Mouse (Mus musculus) cerebellum, postnatal 4 days (tissue): Measurements from ENCODE around the gene Meis2.

ENCODE experiments used
- DNase-seq, 2 experiments: peaks; one replicate each; pipeline ENCODE4 v3.0.0; 2022; ENCODE audit warnings: low spot score in 2 of 2, mixed read lengths in 1 of 2

Gene Meis2

GRCm38 (mm10) chr2:115948630-115949426 lies 116.8 kb downstream of the Meis2 start:
- no peak for DNase-seq

DNA sequence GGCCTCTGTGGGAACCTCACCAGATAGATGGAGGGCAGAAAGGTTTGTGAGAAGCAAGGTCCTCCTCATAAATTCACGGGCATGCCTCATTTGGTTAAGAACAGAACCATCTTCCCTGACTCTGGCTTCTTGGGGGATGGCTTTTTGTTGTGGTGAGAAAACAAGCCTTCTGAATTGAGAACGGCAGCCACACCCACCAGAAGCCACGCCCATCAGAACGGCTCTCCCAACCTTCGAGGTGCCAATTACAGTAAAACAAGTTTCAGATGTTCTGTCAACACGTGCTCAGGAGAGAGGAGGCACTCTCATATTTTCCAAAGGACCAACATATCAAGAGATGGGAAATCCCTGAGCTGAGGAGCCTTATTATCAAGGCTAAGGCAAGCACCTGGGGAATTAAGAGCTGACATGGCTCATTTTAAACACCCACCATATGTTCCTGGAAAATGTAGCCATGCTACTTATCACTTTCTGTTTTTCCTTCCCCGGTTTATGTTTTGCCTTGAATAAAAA lies 117.9 kb downstream of the Meis2 start:
- no peak for DNase-seq

DNA sequence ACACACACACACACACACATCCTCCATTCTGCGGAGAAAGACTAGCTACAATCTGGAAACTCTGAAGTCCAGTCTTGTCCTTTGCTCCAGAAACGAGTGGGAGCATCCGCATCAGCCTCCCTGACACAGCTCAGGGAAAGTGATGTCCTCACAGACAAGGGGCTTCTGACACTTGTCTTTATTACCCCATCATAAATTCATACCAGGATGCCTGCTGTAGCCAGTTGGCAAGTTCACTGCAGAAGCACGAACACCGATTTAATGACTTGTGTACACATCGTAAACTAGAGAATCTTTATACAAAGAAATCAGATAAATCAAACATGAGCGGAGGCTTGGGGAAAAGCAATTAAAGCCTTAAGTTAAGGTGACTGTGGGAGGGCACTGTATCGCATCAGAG lies 122.6 kb downstream of the Meis2 start:
- no peak for DNase-seq

DNA sequence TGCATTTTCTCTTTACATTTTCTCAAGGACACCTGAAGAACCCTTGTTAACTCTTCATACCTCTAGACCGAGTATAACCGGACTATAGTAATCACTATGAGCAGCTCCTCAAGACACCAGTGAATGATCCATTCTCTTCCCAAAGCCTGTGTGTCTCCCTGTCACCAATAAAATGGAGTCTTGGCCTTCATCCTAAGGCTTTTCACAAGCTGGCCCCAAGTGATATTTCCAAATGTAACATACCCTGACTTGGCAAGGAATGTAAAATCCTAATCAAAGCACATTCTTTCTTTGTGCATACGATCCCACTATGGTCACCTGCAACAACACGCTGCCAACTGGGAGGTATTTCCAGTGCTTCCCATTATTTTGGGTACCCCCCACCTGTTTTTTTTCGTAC lies 125.8 kb downstream of the Meis2 start:
- DNase-seq, result no peak

DNA sequence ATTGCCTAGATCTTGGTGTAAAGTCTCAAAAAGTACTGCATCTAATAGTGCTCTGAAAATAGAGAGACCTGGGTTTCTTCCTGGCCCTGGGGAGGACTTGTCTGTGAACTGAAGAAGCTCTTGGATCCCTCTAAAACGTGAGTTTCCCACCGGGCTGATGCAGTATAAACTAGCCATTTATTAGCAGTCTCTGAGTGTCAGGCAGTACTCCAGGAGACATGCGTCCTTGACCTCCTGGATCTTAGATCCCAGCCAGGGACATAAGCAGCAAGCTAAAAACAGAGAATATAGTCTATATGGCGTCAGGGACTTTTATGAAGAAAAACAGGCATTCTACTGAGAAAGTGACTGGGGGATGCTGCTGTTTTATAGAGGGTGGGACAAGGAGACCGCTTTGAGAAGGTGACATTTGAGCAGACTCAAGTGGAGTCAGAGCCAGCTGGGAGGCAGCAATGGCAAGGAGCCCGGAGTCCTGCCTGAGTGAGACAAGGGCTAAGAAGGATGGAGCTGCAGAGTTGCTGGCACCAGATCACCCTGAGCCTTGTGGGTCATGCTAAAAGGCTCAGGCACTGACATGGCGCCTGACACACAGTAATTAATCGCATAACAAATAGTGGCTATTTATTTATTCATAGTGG lies 126.6 kb downstream of the Meis2 start:
- DNase-seq, result peak in 1 of 2 experiments; percentile 58

- peak in 1 of 2 experiments; percentile 5 for DNase-seq
Observed at GRCm38 (mm10) chr2:115938296-115938695, 127.3 kb downstream of the Meis2 start.

DNA sequence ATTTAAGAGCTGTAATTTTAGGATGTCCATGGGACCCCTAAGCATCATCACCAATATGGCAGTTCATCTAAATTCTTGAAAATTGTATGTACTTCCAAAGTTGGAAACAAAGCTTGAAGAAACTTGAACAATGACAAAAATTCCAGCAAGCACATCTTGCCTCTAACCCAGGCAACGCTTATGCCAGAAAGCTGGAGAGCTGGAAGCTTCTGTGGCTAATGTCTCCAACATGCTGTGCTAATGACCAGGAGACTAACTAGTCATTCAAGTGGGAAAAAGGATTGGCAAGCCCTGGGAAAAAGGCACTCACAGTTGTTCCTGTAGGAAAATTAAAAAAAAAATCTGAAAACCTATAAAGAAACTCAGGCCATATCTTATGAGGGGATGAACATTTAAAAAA lies 127.7 kb downstream of the Meis2 start:
- DNase-seq, result no peak

DNA sequence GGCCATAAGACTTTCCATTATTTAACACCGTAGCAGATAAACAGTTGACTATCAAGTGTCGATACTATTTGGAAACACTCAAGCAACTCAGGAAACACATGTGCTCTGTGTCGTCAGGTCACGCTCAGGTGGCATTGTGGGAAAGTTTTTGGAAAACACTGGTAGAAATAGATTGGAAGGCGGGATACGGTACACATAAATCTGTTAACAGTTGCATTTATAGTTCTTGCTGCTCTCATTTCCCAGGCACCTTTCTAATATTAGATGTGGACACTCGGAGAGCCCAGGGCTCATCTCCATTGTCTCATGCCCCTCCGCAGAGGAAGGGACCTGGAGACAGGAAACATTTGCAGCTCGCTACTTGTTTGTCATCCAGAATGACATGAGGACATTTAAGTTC lies 128.9 kb downstream of the Meis2 start:
- no peak for DNase-seq

DNA sequence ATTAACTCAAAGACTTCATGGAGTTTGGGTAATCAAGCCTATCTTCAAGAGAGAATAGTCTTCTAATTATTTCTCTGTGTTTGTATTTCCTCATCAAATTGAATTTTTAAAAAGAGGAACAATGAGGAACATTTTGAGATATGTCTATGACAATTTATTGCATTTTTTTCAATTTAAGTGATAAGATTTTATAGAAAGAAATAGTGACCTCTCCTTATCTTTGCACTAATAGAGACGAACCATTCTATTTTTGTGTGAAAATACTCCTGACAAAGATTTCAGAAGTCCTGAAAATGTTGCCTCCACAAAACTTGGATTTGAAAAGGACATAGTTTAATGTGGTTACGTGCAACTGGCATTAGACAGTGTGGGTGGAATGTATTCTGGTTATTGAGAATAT lies 131.3 kb downstream of the Meis2 start:
- DNase-seq, result no peak

GRCm38 (mm10) chr2:115933259-115933658 lies 132.4 kb downstream of the Meis2 start:
- no peak for DNase-seq

DNA sequence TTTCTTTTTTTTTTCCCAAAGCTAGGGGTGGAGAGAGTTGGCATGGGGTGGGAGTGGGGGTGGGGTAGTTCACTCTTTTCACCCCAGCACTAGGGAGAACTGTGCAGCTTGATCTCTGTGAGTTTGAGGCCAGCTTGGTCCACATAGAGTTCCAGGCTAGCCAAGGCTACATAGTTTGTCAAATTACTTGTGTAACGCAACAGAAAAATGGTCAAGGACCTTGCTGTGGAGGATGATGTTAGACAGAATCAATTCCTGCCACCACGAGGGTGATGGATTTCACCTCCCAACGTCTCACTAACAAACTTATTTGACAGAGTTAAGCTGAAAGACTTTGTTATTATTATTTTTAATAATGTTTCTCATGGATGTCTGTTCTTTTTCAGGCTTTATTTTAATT lies 139.9 kb downstream of the Meis2 start:
- no peak for DNase-seq

GRCm38 (mm10) chr2:115924472-115924871 lies 141.2 kb downstream of the Meis2 start:
- DNase-seq, result no peak

DNA sequence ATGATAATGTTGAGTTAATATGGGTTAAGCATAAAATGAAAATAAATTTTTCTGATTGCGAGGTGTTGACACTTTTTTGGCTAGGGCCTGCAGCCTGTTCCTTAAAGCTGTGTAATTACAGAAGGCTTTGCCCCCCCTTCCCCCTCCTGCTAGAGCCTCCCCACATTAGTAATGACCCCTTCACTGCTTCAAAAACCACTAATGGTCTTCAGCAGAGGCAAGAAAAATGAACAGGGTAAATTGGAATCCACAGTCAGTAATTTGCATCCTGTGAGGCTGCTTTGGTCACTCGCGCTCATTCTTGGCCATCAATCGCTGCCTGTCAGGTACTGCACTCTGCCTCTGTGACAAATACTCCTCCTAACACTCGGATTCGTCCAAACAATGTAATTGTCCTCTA lies 142.4 kb downstream of the Meis2 start:
- no peak for DNase-seq

GRCm38 (mm10) chr2:115921687-115922086 lies 144.0 kb downstream of the Meis2 start:
- no peak for DNase-seq

DNA sequence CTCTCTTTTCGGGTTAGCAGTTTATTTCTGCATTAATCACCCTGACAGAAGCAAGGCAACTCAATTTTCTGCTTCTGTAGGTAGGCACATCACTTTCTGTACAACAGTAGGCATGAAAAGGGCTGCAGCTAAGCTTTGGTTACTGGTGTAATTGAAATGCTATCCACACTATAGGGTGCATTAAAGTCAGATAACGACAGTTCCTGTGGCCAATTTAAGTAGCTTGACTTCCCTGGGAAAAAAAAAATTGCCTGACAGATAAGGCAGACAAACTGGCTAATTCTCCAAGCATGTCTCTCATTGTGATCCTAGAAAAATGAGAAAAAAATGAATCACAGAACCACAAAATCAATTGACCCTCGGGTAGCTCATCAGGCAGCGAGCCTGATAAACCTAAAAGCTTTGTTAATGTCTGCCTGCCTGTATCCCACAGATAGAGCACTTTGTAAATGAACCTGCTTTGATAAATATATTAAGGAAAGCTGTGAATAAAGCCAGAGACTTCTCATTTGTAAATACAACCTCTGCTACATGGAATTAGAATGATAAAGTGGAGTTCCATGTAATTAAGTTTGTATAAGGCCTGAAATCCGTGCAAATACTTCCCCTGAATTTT lies 145.2 kb downstream of the Meis2 start:
- no peak for DNase-seq

DNA sequence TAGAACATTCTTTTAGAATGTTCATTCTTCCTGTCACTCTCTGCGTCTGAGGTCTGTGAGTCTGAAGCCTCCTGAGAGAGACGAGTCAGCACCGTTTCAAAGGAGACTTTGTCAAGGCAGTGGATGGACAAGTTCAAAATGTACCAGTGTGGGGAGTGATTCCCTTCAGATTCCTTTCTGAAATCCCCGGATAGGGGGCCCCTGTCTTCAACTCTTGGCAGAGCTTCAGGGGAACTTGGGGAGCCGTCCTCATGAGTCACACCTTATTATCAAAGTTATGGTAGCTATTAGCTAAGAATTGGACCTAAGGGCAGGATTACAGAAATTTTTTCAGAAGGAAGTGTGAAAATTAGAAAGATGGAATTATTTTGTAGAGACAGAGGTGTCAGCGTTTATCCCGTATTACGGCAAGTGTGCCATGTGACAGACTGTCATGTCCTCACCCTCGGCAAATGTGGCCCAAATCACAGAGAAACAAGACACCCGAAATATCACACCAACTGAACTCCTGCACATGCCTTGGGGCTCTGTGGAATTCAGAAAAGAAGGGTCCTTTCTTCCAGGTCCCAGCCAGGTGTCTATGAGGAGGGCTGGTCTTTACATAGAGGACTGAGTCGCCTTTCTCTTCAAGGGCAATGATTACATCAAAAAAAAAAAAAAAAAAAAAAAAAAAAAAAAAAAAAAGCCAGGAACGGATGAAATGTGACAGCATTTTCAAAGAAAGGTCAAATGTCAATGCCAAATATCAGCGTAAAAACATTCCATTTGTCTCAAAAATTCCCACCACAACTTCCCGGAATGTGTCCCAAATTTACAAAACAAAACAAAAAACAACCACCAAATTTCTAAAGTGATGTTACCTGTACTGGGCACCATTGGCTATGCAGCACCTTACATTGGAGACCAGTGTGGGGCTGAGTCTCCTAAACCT lies 146.2 kb downstream of the Meis2 start:
- DNase-seq, result no peak

DNA sequence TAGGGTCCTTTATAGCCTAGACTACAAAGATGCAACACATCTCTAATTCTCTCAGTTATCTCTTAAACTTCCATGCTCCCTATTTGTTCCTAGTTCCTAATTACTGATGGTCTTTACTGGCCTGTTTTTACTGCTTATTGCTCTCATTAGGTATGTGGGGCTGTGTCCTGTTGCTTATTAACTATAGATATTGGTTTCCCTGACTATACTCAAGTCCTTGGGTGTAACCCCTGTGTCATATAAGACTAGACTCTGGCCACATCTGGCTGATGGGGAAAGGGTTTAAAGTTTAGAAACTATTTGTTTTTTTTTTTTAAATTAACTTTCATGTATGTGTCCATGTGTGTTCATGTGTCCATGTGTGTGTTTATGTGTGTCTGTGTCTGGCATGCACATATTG lies 147.1 kb downstream of the Meis2 start:
- no peak for DNase-seq

DNA sequence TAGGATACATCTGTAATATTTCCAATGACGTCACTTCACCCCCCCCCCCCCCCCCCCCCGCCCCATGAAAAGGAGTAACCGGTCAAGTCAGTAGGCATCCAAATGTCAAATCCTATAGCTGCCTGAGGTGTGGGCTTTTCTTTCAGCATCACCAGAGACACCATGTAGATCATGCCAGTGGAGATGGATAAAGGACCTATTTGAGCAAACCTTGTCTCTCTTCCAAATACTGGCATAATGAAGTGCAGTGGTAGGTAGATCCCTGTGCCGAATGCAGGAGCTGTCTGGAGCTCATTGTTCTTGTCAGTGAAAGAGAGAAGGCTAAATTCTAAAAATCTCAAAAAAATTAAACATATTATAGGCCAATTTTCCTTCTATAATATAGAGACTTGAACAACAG lies 151.1 kb downstream of the Meis2 start:
- DNase-seq, result no peak

DNA sequence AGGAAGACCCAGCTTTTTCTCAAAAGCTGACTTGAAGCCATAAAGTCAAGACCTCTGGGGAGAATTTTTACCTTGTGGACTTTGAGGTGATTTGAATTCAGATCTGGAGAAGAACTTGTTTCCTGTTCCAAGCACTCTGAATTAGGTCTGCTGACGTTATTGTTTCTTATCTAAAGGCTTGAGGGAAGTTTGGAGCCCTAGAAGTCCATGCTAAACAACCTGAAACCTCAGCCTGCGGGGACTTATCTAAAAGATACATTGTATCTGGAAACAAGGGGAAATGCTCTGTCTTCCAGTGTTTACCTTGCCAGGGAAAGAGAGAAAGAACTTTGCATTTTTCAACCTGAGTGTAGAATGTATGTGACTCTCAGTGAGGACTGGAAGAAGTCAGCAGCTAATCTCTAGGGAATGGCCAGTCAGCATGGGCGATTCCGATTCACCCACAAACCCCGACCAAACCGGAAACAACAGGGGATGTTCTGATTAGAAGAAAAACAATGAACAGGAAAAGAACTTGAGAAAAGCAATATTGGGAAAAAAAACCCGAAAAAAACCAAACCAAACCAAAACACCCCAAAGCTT lies 152.6 kb downstream of the Meis2 start:
- no peak for DNase-seq

GRCm38 (mm10) chr2:115911913-115912642 lies 153.6 kb downstream of the Meis2 start:
- DNase-seq, result no peak

DNA sequence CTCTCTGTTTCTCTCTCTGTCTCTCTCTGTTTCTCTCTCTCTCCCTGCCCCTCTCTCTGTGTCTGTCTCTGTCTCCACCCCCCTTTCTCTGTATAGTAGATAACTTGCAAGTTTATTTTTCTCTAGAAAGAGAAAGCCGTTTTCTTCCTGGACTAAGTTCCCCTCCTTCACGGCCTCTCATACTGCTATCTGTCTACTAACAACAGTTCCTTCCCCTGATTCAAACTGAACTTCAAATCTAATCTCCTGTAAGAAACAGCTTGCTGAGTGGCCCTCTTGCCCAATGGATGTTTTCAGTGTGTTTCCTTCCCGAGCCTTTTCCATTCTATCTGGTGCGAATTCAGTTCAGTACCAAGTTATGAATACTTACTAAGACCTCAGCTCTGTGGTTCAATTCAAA lies 155.4 kb downstream of the Meis2 start:
- no peak for DNase-seq
